Mouse (Mus musculus) testis, adult 2 months (tissue): ENCODE measurements around the gene Nkx2-2.

Source experiments
- CTCF ChIP-seq: fragments of 200-500 bp; IDR thresholded peaks from 2 replicates; pipeline ENCODE4 v1.5.1; 2012; ENCODE audit warnings: low read depth, mild to moderate bottlenecking, inconsistent platforms, low read length, moderate library complexity; ENCODE audit not compliant: control insufficient read depth, insufficient read depth, insufficient replicate concordance
- POLR2A ChIP-seq: fragments of 200-500 bp; IDR thresholded peaks from 2 replicates; pipeline ENCODE4 v1.6.1; 2012; ENCODE audit warnings: low read depth, mild to moderate bottlenecking, inconsistent platforms, low read length, moderate library complexity; ENCODE audit not compliant: control insufficient read depth

DNA sequence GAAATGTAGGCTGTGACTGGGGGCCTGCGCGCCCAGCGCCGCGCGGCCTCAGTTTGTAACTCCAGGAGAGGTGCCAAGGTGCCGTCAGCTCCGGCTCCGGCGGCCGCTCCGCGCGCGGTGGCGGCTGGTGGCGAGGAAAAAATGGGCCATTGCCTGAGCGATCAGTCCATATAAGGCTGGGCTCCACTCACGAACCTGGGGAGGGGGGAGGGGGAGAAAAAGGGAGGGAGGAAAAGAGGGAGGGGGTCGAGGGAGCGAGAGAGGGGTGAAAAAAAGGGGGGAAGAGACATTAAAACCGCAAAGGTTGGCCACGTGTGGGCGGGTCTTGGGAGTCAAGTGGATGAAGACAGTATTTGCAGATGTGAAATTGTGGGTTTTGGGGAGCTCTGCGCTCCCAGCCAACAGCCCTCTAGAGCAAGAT, 7.8 kb downstream of the Nkx2-2 start:
- no peak for TF ChIP-seq CTCF
- no peak for TF ChIP-seq POLR2A
